Mouse (Mus musculus): ENCODE results near the gene Cope.

- no peak for TF ChIP-seq TAL1 (IDR thresholded peaks at IDR 0.05; ENCODE audit: low read length)
- no peak for TF ChIP-seq GATA1 (IDR thresholded peaks at IDR 0.05; ENCODE audit: low read length)
Observed at GRCm38 (mm10) chr8:70302901-70303300, 583 bp downstream of the Cope start.
